Mouse (Mus musculus): ENCODE measurements around the gene Ly6g5b. TPM values are rescaled to one million over a fixed set of nuclear protein-coding genes. Genes with fewer than 3 reads are reported as not detected.

The Ly6g5b gene
- polyA plus RNA-seq, 1 experiment = 3.1 TPM

DNA sequence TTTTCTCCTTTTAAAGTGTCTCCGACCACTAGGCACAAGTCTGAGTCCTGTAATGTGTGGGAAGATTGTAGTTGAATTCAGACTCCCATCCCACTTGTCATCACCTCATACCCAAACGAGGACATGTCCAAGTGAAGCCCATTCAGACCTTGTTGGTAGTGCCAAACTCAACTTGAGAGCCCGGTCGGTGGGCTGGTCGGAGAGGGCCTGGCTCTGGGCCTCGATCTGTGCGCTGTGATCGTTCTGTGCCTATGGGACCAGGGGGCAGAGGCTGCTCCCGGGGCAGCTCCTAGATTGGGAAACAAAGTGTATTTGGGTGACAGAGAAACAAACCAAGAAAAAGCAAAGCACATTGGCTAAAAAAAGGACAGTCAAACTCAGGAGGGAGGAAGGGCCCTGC, 37.8 kb upstream of the Ly6g5b start:
- no peak overlapping the region for H3K27ac ChIP-seq (ENCODE audit: control insufficient read depth, insufficient read depth, low read depth, low read length)
- no peaks in the 10 kb centered on the region for H3K27me3 ChIP-seq (ENCODE audit: control insufficient read depth, insufficient read depth, low read length)
- TF ChIP-seq POLR2A (IDR thresholded peaks at IDR 0.05; ENCODE audit: control insufficient read depth, low read depth, low read length) = no peak
- no peak for TF ChIP-seq CTCF (IDR thresholded peaks at IDR 0.05; ENCODE audit: control insufficient read depth, insufficient read depth, insufficient replicate concordance, low read depth, low read length)
- H3K36me3 ChIP-seq (ENCODE audit: control insufficient read depth, insufficient read depth, low read length) = peaks cover 24% of the 10 kb centered on the region
- H3K4me3 ChIP-seq (ENCODE audit: control insufficient read depth, low read depth, low read length) = no peak overlapping the region
- peaks cover 2% of the 10 kb centered on the region; the same call in 1 of the 2 replicates for H3K4me1 ChIP-seq (ENCODE audit: control insufficient read depth, insufficient read depth, low read length)

DNA sequence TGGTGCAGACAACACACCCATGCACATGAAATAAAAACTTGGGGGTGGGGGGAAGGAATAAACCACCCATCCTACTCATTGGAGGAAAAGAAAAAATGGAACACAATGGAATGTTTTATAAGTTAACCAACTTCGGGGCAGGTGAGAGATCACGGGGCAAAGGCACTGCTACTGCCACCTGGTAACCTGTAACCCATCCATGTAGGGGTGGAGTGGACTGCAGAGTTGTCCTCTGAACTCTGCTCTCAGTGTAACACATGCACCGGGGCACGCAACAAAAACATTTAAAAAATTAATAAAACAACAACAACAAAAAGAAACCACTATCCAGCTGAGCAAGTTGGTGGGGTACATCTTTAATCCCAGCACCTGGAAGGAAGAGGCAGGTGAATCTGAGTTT, 36.9 kb upstream of the Ly6g5b start:
- no peak for TF ChIP-seq POLR2A (IDR thresholded peaks at IDR 0.05; ENCODE audit: control insufficient read depth, low read depth, low read length)
- no peak for TF ChIP-seq CTCF (IDR thresholded peaks at IDR 0.05; ENCODE audit: control insufficient read depth, insufficient read depth, insufficient replicate concordance, low read depth, low read length)
- H3K27ac ChIP-seq (ENCODE audit: control insufficient read depth, insufficient read depth, low read depth, low read length) = no peak overlapping the region
- no peaks in the 10 kb centered on the region for H3K27me3 ChIP-seq (ENCODE audit: control insufficient read depth, insufficient read depth, low read length)
- peaks cover 24% of the 10 kb centered on the region for H3K36me3 ChIP-seq (ENCODE audit: control insufficient read depth, insufficient read depth, low read length)
- no peak overlapping the region for H3K4me3 ChIP-seq (ENCODE audit: control insufficient read depth, low read depth, low read length)
- H3K4me1 ChIP-seq (ENCODE audit: control insufficient read depth, insufficient read depth, low read length) = peaks cover 2% of the 10 kb centered on the region; the same call in 1 of the 2 replicates

DNA sequence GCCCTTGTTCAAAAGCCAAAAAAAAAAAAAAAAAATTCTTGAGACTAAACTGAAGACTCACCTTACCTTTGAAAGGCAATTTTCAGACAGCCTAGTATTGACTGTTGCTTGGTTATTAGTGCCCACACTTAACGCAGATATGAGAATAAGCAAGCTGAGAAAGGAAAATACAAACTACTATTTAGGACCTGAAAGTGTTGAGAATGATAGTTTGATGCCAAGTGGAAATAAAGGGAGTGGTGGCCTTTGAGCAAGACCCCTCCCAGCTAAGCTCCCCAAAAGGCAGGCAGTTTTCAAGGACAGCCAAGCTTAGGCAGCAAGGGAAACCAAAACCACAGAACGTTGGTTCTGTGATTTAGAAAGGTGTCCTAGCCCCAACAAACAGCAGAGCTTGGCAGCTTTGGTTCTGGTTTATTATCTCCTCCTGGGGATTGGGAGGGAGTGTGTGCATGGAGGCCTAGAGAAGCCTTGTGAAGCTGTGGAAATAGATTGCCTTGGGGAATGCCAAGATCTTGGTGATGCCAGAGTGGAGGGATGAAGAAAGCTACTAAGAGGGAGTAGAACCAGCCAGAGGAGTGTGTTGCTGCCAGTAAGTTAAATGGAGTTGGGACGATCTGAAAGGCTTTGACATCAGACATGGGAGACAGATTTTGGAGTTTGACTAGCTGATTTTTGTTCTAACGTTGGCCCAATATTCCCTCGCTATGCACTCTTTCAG, 32.9 kb upstream of the Ly6g5b start:
- Histone ChIP-seq H3K27me3 (ENCODE audit: control insufficient read depth, insufficient read depth, low read length) (no peaks in the 10 kb centered on the region), H3K27ac (ENCODE audit: control insufficient read depth, insufficient read depth, low read depth, low read length) (no peak overlapping the region), H3K4me1 (ENCODE audit: control insufficient read depth, insufficient read depth, low read length) (peaks cover 2% of the 10 kb centered on the region; the same call in 1 of the 2 replicates), H3K4me3 (ENCODE audit: control insufficient read depth, low read depth, low read length) (no peak overlapping the region), H3K36me3 (ENCODE audit: control insufficient read depth, insufficient read depth, low read length) (peaks cover 15% of the 10 kb centered on the region)
- no peak for TF ChIP-seq CTCF (IDR thresholded peaks at IDR 0.05; ENCODE audit: control insufficient read depth, insufficient read depth, insufficient replicate concordance, low read depth, low read length)
- TF ChIP-seq POLR2A (IDR thresholded peaks at IDR 0.05; ENCODE audit: control insufficient read depth, low read depth, low read length) = no peak

GRCm38 (mm10) chr17:35147348-35147747, 32.1 kb upstream of the Ly6g5b start:
- Histone ChIP-seq H3K4me1 (ENCODE audit: control insufficient read depth, insufficient read depth, low read length) (peaks cover 3% of the 10 kb centered on the region; the same call in 1 of the 2 replicates), H3K27ac (ENCODE audit: control insufficient read depth, insufficient read depth, low read depth, low read length) (no peak overlapping the region), H3K27me3 (ENCODE audit: control insufficient read depth, insufficient read depth, low read length) (no peaks in the 10 kb centered on the region), H3K4me3 (ENCODE audit: control insufficient read depth, low read depth, low read length) (no peak overlapping the region), H3K36me3 (ENCODE audit: control insufficient read depth, insufficient read depth, low read length) (peaks cover 13% of the 10 kb centered on the region)
- TF ChIP-seq POLR2A (IDR thresholded peaks at IDR 0.05; ENCODE audit: control insufficient read depth, low read depth, low read length) (no peak), CTCF (IDR thresholded peaks at IDR 0.05; ENCODE audit: control insufficient read depth, insufficient read depth, insufficient replicate concordance, low read depth, low read length) (no peak)

GRCm38 (mm10) chr17:35146139-35146538, 30.9 kb upstream of the Ly6g5b start:
- Histone ChIP-seq H3K27ac (ENCODE audit: control insufficient read depth, insufficient read depth, low read depth, low read length) (no peak overlapping the region), H3K4me3 (ENCODE audit: control insufficient read depth, low read depth, low read length) (no peak overlapping the region), H3K27me3 (ENCODE audit: control insufficient read depth, insufficient read depth, low read length) (no peaks in the 10 kb centered on the region), H3K36me3 (ENCODE audit: control insufficient read depth, insufficient read depth, low read length) (peaks cover 15% of the 10 kb centered on the region), H3K4me1 (ENCODE audit: control insufficient read depth, insufficient read depth, low read length) (peaks cover 9% of the 10 kb centered on the region; the same call in 1 of the 2 replicates)
- TF ChIP-seq POLR2A (IDR thresholded peaks at IDR 0.05; ENCODE audit: control insufficient read depth, low read depth, low read length) (no peak), CTCF (IDR thresholded peaks at IDR 0.05; ENCODE audit: control insufficient read depth, insufficient read depth, insufficient replicate concordance, low read depth, low read length) (no peak)

- peaks cover 15% of the 10 kb centered on the region; the same call in 1 of the 2 replicates for H3K4me1 ChIP-seq (ENCODE audit: control insufficient read depth, insufficient read depth, low read length)
- H3K27me3 ChIP-seq (ENCODE audit: control insufficient read depth, insufficient read depth, low read length) = no peaks in the 10 kb centered on the region
- H3K27ac ChIP-seq (ENCODE audit: control insufficient read depth, insufficient read depth, low read depth, low read length) = peak overlapping the region; percentile 61
- TF ChIP-seq POLR2A (IDR thresholded peaks at IDR 0.05; ENCODE audit: control insufficient read depth, low read depth, low read length) = no peak
- no peak for TF ChIP-seq CTCF (IDR thresholded peaks at IDR 0.05; ENCODE audit: control insufficient read depth, insufficient read depth, insufficient replicate concordance, low read depth, low read length)
- H3K36me3 ChIP-seq (ENCODE audit: control insufficient read depth, insufficient read depth, low read length) = peaks cover 13% of the 10 kb centered on the region
- H3K4me3 ChIP-seq (ENCODE audit: control insufficient read depth, low read depth, low read length) = no peak overlapping the region
These were observed 26.7 kb upstream of the Ly6g5b start for GRCm38 (mm10) chr17:35141971-35142370.

DNA sequence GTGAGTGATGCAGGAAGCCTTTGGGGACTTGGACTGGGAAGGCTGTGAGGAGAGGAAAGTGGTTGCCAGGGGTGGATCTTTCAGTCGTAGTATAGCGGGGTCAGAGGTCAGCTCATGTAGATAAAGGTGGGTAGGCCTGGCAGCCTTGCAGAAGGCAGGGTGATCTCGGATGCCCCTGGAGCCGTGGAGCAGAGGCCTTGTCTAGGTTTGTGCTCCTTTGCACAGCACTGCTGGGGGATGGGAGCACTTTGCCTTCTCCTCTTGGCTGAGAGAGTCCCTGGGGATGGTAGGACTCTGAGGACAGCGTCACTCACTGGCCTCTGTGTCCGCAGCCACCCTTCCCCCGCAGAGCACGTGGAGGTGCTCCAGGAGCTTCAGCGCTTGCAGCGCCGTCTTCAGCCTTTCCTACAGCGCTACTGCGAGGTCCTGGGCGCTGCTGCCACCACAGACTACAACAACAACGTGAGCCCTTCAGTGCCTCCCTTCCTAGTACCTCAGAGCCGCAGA, 25.3 kb upstream of the Ly6g5b start:
- peaks cover 14% of the 10 kb centered on the region for H3K36me3 ChIP-seq (ENCODE audit: control insufficient read depth, insufficient read depth, low read length)
- TF ChIP-seq CTCF (IDR thresholded peaks at IDR 0.05; ENCODE audit: control insufficient read depth, insufficient read depth, insufficient replicate concordance, low read depth, low read length) = no peak
- no peak for TF ChIP-seq POLR2A (IDR thresholded peaks at IDR 0.05; ENCODE audit: control insufficient read depth, low read depth, low read length)
- peaks cover 15% of the 10 kb centered on the region; the same call in 1 of the 2 replicates for H3K4me1 ChIP-seq (ENCODE audit: control insufficient read depth, insufficient read depth, low read length)
- H3K27ac ChIP-seq (ENCODE audit: control insufficient read depth, insufficient read depth, low read depth, low read length) = peak overlapping the region; percentile 26
- H3K4me3 ChIP-seq (ENCODE audit: control insufficient read depth, low read depth, low read length) = no peak overlapping the region
- no peaks in the 10 kb centered on the region for H3K27me3 ChIP-seq (ENCODE audit: control insufficient read depth, insufficient read depth, low read length)
